Mouse (Mus musculus) ES-Bruce4 (cell line): Measurements from ENCODE around the gene Oaz3. TPM values are rescaled to one million over a fixed set of nuclear protein-coding genes. Genes with fewer than 3 reads are reported as not detected.

Experiments
- H3K27ac ChIP-seq: 2 replicates; pipeline ENCODE4 v1.5.1; 2012; ENCODE audit warnings: low read length, inconsistent platforms; ENCODE audit not compliant: insufficient read depth
- H3K27me3 ChIP-seq: 2 replicates; pipeline ENCODE4 v1.6.1; 2012; ENCODE audit warnings: mild to moderate bottlenecking, low read length, inconsistent platforms; ENCODE audit not compliant: control insufficient read depth, poor library complexity, insufficient read depth, severe bottlenecking
- H3K36me3 ChIP-seq: 2 replicates; pipeline ENCODE4 v1.6.1; 2012; ENCODE audit warnings: inconsistent platforms, mild to moderate bottlenecking, low read length, moderate library complexity; ENCODE audit not compliant: control insufficient read depth, poor library complexity, insufficient read depth, severe bottlenecking
- H3K4me1 ChIP-seq: one replicate; pipeline ENCODE4 v1.8.1; 2011; ENCODE audit warnings: low read length; ENCODE audit not compliant: control insufficient read depth, insufficient read depth
- H3K4me3 ChIP-seq: 2 replicates; pipeline ENCODE4 v1.5.1; 2011; ENCODE audit warnings: low read depth, mild to moderate bottlenecking, low read length
- H3K9ac ChIP-seq: 2 replicates; pipeline ENCODE4 v1.6.1; 2012; ENCODE audit warnings: low read depth, mild to moderate bottlenecking, inconsistent platforms; ENCODE audit not compliant: poor library complexity, severe bottlenecking
- H3K9me3 ChIP-seq: replicated peaks from 2 replicates; pipeline ENCODE4 v1.6.1; 2012; ENCODE audit warnings: mild to moderate bottlenecking, low read length, inconsistent platforms; ENCODE audit not compliant: control insufficient read depth, poor library complexity, insufficient read depth, severe bottlenecking
- CTCF ChIP-seq: IDR thresholded peaks from one replicate; pipeline ENCODE4 v1.8.1; 2011; ENCODE audit warnings: low read depth, low read length
- EP300 ChIP-seq: IDR thresholded peaks from 2 replicates; pipeline ENCODE4 v1.6.1; 2011; ENCODE audit warnings: low read depth, low read length; ENCODE audit not compliant: insufficient read depth
- POLR2A ChIP-seq: IDR thresholded peaks from one replicate; pipeline ENCODE4 v1.8.1; 2011; ENCODE audit warnings: low read length; ENCODE audit not compliant: insufficient read depth
- polyA plus RNA-seq: library from polyadenylated mRNA; stranded (reverse); fragments of >200 nt; gene quantifications from 2 replicates; pipeline ENCODE4 v1.2.4, GENCODE M21; 2011; ENCODE audit warnings: low read depth; ENCODE audit not compliant: missing spikeins, insufficient read depth, insufficient read length

Oaz3 gene
- polyA plus RNA-seq = 0.56 and 0.91 TPM in 2 replicates

DNA sequence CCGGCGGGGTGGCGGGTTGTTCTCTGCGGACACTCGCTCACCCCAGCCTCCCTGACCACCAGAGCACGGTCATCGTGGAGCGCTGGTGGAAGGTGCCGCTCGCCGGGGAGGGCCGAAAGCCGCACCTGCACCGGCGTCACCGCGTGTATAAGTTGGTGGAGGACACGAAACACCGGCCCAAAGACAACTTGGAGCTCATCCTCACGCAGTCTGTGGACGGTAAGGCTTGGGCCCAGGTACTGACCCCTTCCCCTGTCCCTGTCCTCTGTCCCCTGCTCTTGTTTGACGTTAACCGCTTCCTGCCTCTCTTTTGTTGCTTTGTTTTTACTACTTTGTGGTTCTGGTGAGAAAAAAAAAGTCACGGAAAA is at the start of gene Oaz3:
Oaz3 (minus strand) TSS at position 319 of the 368 bp plus-strand sequence.
- no peak for TF ChIP-seq CTCF
- no peak for TF ChIP-seq POLR2A
- Histone ChIP-seq H3K36me3 (peaks cover 21% of the 10 kb centered on the region), H3K4me3 (peak within 1 kb of the TSS; percentile 93), H3K27me3 (peaks cover 1% of the 10 kb centered on the region; the same call in 1 of the 2 replicates), H3K27ac (no peak within 1 kb of the TSS), H3K9me3 (no peaks in the 10 kb centered on the region), H3K9ac (peak within 1 kb of the TSS; percentile 78), H3K4me1 (no peaks in the 10 kb centered on the region)

- no peaks in the 10 kb centered on the region for H3K27me3 ChIP-seq
- H3K9ac ChIP-seq = no peak overlapping the region
- H3K4me1 ChIP-seq = no peaks in the 10 kb centered on the region
- H3K4me3 ChIP-seq = no peak overlapping the region
- H3K36me3 ChIP-seq = no peaks in the 10 kb centered on the region
- no peak for TF ChIP-seq EP300
- TF ChIP-seq CTCF = no peak
- TF ChIP-seq POLR2A = no peak
- H3K27ac ChIP-seq = no peak overlapping the region
- H3K9me3 ChIP-seq = no peaks in the 10 kb centered on the region
Measured at GRCm38 (mm10) chr3:94487581-94487980, 43.9 kb upstream of the Oaz3 start.

DNA sequence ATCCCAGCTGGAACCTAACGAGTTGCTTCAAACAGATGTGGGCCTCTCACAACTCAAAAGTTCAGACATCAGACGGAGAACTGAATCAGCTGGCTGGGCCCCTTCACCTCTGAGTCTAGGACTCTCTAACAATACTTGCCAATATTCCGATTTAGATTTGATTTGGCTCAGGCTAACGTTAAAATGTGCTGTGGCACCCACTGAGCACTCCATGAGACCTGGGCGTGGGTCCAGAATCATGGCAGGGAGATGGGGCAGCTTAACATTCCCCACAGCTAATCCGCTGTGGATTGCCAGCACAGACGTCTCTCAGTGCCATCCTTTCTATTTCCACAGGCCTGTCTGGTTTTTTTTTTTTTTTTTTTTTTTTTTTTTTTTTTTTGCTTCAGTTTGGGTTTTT is 42.2 kb upstream of the Oaz3 start:
- TF ChIP-seq EP300 (no peak), POLR2A (no peak), CTCF (no peak)
- H3K36me3 ChIP-seq = no peaks in the 10 kb centered on the region
- no peaks in the 10 kb centered on the region for H3K4me1 ChIP-seq
- H3K27ac ChIP-seq = no peak overlapping the region
- H3K9me3 ChIP-seq = no peaks in the 10 kb centered on the region
- H3K27me3 ChIP-seq = no peaks in the 10 kb centered on the region
- no peak overlapping the region for H3K9ac ChIP-seq
- no peak overlapping the region for H3K4me3 ChIP-seq

- Histone ChIP-seq H3K27ac (no peak overlapping the region), H3K27me3 (no peaks in the 10 kb centered on the region), H3K4me1 (peaks cover 3% of the 10 kb centered on the region), H3K9me3 (no peaks in the 10 kb centered on the region), H3K9ac (no peak overlapping the region), H3K4me3 (no peak overlapping the region), H3K36me3 (no peaks in the 10 kb centered on the region)
- TF ChIP-seq POLR2A (no peak), CTCF (no peak)
Measured at GRCm38 (mm10) chr3:94483790-94484439, 40.2 kb upstream of the Oaz3 start.

DNA sequence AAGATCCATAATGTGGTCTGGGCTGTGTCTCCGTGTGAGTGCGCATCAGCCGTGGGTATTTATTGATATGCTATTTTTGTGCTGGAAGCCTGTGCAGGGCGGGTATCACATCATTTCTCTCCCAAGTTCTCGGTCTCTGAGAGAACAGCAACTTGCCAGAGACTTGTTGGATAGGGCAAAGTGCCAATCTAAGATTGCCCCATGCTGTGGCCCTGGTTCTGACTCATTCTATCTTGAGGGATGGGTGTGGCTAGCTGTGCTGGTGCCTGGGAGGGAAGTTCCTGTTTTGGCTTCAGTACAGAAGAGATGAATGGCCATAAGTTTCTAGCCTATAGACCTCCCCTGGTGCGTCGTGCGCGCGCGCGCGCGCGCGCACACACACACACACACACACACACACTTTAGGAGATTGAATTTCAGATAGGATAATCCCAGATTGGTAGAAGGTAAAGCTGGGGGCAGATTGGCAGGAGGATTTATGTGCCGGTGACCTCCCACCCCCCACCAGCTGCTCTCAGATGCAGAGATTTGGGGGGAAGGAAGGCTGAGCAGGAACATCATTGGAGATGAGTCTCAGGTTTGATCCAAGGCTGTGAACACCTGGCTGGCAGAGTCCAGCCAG is 39.2 kb upstream of the Oaz3 start:
- H3K4me3 ChIP-seq = no peak overlapping the region
- no peak overlapping the region for H3K9ac ChIP-seq
- no peak for TF ChIP-seq CTCF
- no peak for TF ChIP-seq EP300
- TF ChIP-seq POLR2A = no peak
- H3K27ac ChIP-seq = no peak overlapping the region
- H3K9me3 ChIP-seq = no peaks in the 10 kb centered on the region
- H3K36me3 ChIP-seq = no peaks in the 10 kb centered on the region
- peaks cover 3% of the 10 kb centered on the region for H3K4me1 ChIP-seq
- no peaks in the 10 kb centered on the region for H3K27me3 ChIP-seq

DNA sequence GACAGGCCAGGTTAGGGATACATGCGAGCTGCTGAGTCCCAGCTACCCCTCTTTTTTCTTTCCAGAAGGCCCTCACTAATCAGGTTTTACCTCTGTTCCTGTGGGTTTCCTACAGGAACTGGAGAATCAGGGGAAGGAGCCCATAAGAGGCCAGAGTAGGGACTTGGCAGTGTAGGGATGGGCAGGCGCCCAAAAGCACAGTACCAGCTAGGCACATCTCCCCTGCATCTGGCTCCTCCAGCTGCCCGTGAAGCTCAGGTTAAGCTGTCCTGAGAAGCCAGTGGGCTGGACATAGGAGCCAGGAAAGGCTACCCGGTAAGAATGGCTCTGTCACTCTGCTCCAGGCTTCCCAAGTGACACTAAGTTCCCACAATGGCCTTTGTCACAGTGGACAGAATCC is 37.7 kb upstream of the Oaz3 start:
- no peak overlapping the region for H3K9ac ChIP-seq
- no peak for TF ChIP-seq CTCF
- no peak for TF ChIP-seq POLR2A
- TF ChIP-seq EP300 = no peak
- no peaks in the 10 kb centered on the region for H3K9me3 ChIP-seq
- H3K27me3 ChIP-seq = no peaks in the 10 kb centered on the region
- H3K4me1 ChIP-seq = peaks cover 3% of the 10 kb centered on the region
- H3K36me3 ChIP-seq = no peaks in the 10 kb centered on the region
- no peak overlapping the region for H3K4me3 ChIP-seq
- H3K27ac ChIP-seq = no peak overlapping the region
